Mouse (Mus musculus) midbrain, embryonic 10.5 days (tissue): Measurements from ENCODE around the gene Sirt6. TPM values are rescaled to one million over a fixed set of nuclear protein-coding genes. Genes with fewer than 3 reads are reported as not detected.

Experiments used
- DNase-seq: peaks from one replicate; pipeline ENCODE4 v3.0.0-alpha.2; 2017; ENCODE audit warnings: low spot score
- H3K27ac ChIP-seq: fragments of 300-500 bp; sonication (generic); replicated peaks from 2 replicates; pipeline ENCODE4 v1.5.1; 2016; ENCODE audit warnings: mild to moderate bottlenecking
- H3K27me3 ChIP-seq: fragments of 300-500 bp; sonication (generic); 2 replicates; pipeline ENCODE4 v1.6.1; 2016; ENCODE audit warnings: low read depth, mild to moderate bottlenecking; ENCODE audit not compliant: poor library complexity, severe bottlenecking
- H3K36me3 ChIP-seq: fragments of 300-500 bp; sonication (generic); 2 replicates; pipeline ENCODE4 v1.6.1; 2016; ENCODE audit warnings: mild to moderate bottlenecking, moderate library complexity
- H3K4me1 ChIP-seq: fragments of 300-500 bp; sonication (generic); 2 replicates; pipeline ENCODE4 v1.6.1; 2016
- H3K4me3 ChIP-seq: fragments of 300-500 bp; sonication (generic); 2 replicates; pipeline ENCODE4 v1.5.1; 2016; ENCODE audit warnings: mild to moderate bottlenecking, moderate library complexity
- H3K9me3 ChIP-seq: fragments of 300-500 bp; sonication (generic); replicated peaks from 2 replicates; pipeline ENCODE4 v1.6.1; 2016; ENCODE audit warnings: mild to moderate bottlenecking
- WGBS: fragments of 180-500 bp; shearing (Covaris S2); methylation state at CpG from one replicate; pipeline ENCODE4 v1.1.7; 2016; 5-methylcytosine and 5-hydroxymethylcytosine counted together
- polyA plus RNA-seq: library from polyadenylated mRNA; unstranded; fragments of >200 nt; fragmentation: Nextera tagmentation; extraction: Ambion mirVana; gene quantifications from 2 replicates; pipeline ENCODE4 v1.2.1, GENCODE M21; 2016

Gene Sirt6
- polyA plus RNA-seq, 1 experiment from 2014 or later: 49.3 TPM

DNA sequence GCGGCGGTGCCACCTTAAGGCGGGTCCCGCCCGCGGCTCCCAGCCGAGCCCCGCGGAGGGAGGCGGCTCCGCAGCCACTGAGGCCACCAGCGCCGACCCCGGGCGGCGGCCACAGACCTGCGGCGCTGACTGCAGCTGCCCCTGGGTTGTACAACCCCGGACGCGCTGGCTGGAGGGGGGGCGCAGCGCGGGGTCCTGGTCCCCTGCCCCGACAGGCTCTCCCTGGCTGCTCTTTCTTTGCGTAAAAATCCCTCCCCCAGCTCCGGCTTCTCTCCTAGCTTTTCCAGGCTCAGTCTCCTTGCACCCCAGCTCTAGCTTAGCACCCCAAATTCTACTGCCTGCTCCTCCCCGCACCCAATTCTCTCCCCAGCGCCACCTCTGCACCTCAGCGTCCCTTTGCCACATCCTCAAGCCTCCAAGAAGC, 52.4 kb downstream of the Sirt6 start:
- under 1% methylated on average over 30 of the region's 30 CpGs for WGBS
- Histone ChIP-seq H3K27ac (peak overlapping the region; percentile 81), H3K4me3 (peak overlapping the region; percentile 58), H3K27me3 (peaks cover 86% of the 10 kb centered on the region), H3K9me3 (no peaks in the 10 kb centered on the region), H3K4me1 (peaks cover 64% of the 10 kb centered on the region), H3K36me3 (no peaks in the 10 kb centered on the region)
- peak; percentile 55 for DNase-seq

- Histone ChIP-seq H3K36me3 (no peaks in the 10 kb centered on the region), H3K4me3 (peak within 1 kb of the TSS; percentile 58), H3K4me1 (peaks cover 69% of the 10 kb centered on the region), H3K27me3 (peaks cover 81% of the 10 kb centered on the region), H3K9me3 (no peaks in the 10 kb centered on the region), H3K27ac (peak within 1 kb of the TSS; percentile 81)
- peak; percentile 40 for DNase-seq
- 19% methylated on average over 10 of the region's 10 CpGs for WGBS
These were observed 53.2 kb downstream of the Sirt6 start, which contains the start of gene Tle2 for GRCm38 (mm10) chr10:81574081-81575056. TSS of gene Tle2 (plus strand) at chr10:81574561.

DNA sequence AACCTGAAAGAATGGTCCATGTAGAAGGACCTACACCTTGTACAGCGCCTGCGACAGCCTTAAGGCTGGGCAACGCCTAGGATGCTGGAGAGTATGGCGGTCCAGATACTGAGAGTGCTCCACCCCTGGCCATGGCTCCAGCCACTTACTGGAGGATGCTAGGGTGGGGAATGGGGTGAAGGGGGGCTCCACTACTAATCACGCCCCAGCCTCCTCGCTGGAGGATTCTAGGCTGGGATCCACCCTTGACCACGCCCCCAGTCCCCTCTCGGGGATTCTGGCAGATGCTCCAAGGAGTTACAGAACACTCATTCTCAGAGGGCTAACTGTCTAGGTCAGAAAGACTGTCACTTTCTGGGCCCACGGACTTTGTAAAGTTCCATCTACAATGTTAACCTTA, 54.6 kb downstream of the Sirt6 start:
- WGBS: 7% methylated on average over 9 of the region's 9 CpGs
- H3K27ac ChIP-seq: 0 out of 2 replicates have a peak overlapping the region, but pooled peaks have one; percentile 55
- peak overlapping the region; percentile 52 for H3K4me3 ChIP-seq
- no peak for DNase-seq
- H3K9me3 ChIP-seq: no peaks in the 10 kb centered on the region
- H3K4me1 ChIP-seq: peaks cover 83% of the 10 kb centered on the region
- H3K27me3 ChIP-seq: peaks cover 81% of the 10 kb centered on the region
- H3K36me3 ChIP-seq: no peaks in the 10 kb centered on the region

DNA sequence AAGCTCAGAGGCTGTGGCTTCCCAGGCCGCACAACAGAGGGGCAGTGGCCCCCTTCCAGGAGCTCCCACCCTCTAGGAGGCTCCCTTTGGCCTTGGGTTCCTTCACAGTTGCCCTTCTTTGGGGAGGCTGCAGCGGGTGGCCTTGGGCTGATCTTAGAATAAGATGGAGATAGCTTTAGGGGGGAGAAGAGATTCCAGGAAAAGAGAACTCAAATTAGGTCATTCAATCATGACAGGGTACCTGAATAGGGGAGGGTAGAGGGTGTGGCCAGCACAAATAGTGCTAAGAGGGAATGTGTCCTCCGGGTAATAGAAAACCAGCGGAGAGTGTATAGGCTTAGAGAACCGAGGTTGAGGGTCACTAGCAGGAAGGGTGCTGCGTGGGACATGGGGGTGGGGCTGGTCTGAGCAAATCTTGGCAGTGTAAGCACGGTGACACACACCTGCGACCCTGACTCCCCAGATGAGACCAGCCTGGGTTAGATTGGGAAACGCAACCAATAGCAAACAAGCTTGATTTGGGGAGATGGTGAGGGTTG, 55.4 kb downstream of the Sirt6 start:
- peaks cover 81% of the 10 kb centered on the region for H3K27me3 ChIP-seq
- H3K9me3 ChIP-seq: no peaks in the 10 kb centered on the region
- no peak for DNase-seq
- H3K4me1 ChIP-seq: peaks cover 91% of the 10 kb centered on the region
- WGBS: 1% methylated on average over 9 of the region's 9 CpGs
- peak overlapping the region; percentile 80 for H3K27ac ChIP-seq
- peaks cover 5% of the 10 kb centered on the region for H3K36me3 ChIP-seq
- peak overlapping the region; percentile 52 for H3K4me3 ChIP-seq

Other genes with a start within 250 kb of the Sirt6 start
- 138 and 146 TPM in 2 replicates for gene Fzr1, start 249.3 kb downstream of the Sirt6 start, polyA plus RNA-seq
- 93.4 and 98.7 TPM in 2 replicates for gene Dohh, start 243.4 kb downstream of the Sirt6 start, polyA plus RNA-seq
- gene Gm48551, start 243.3 kb downstream of the Sirt6 start, polyA plus RNA-seq: 2.9 and 3.4 TPM in 2 replicates
- gene Gm48552, start 238.8 kb downstream of the Sirt6 start, polyA plus RNA-seq: 1.7 and 2.9 TPM in 2 replicates
- 1.7 and 2.3 TPM in 2 replicates for gene Smim24, start 234.7 kb downstream of the Sirt6 start, polyA plus RNA-seq
- 8.7 and 11.7 TPM in 2 replicates for gene Nfic, start 172.2 kb downstream of the Sirt6 start, polyA plus RNA-seq
- 5.0 and 10.8 TPM in 2 replicates for gene Celf5, start 145.1 kb downstream of the Sirt6 start, polyA plus RNA-seq
- 84.5 and 87.5 TPM in 2 replicates for gene Ncln, start 131.4 kb downstream of the Sirt6 start, polyA plus RNA-seq
- gene S1pr4, start 127.7 kb downstream of the Sirt6 start, polyA plus RNA-seq: 0.37 and 0.89 TPM in 2 replicates
- gene Gna15, start 103.6 kb downstream of the Sirt6 start, polyA plus RNA-seq: 0.53 and 0.85 TPM in 2 replicates
- gene Gna11, start 82.6 kb downstream of the Sirt6 start, polyA plus RNA-seq: 70.7 and 73.7 TPM in 2 replicates
- 334 and 467 TPM in 2 replicates for gene Aes, start 68.3 kb downstream of the Sirt6 start, polyA plus RNA-seq
- 9.7 and 13.5 TPM in 2 replicates for gene Tle2, start 53.2 kb downstream of the Sirt6 start, polyA plus RNA-seq
- 6.0 and 8.8 TPM in 2 replicates for gene Tle6, start 26.7 kb downstream of the Sirt6 start, polyA plus RNA-seq
- 1.4 and 2.0 TPM in 2 replicates for gene BC025920, start 21.5 kb downstream of the Sirt6 start, polyA plus RNA-seq
- gene Ankrd24, start 743 bp upstream of the Sirt6 start, polyA plus RNA-seq: 5.8 and 5.9 TPM in 2 replicates
- gene Gm10778, start 21.3 kb upstream of the Sirt6 start, polyA plus RNA-seq: 4.9 and 5.6 TPM in 2 replicates
- gene Zfp433, start 77.0 kb upstream of the Sirt6 start, polyA plus RNA-seq: 18.8 and 19.0 TPM in 2 replicates
- 13.2 and 15.5 TPM in 2 replicates for gene Gm3055, start 143.4 kb upstream of the Sirt6 start, polyA plus RNA-seq
- 2.1 and 3.3 TPM in 2 replicates for gene Gm4767, start 184.4 kb upstream of the Sirt6 start, polyA plus RNA-seq
- 10.7 and 11.6 TPM in 2 replicates for gene Gm32687, start 236.1 kb upstream of the Sirt6 start, polyA plus RNA-seq